Mouse (Mus musculus) G1E (cell line): ENCODE measurements around the gene Qrfp. TPM values are rescaled to one million over a fixed set of nuclear protein-coding genes. Genes with fewer than 3 reads are reported as not detected.

Source experiments
- ATAC-seq: 2 replicates; pipeline ENCODE4 v1.8.0; 2016; ENCODE audit warnings: mild to moderate bottlenecking; ENCODE audit not compliant: insufficient number of reproducible peaks, poor library complexity, low FRiP score, severe bottlenecking; ENCODE audit errors: extremely low read depth
- DNase-seq: peaks from one replicate; pipeline ENCODE4 v3.0.0; 2012; ENCODE audit warnings: low spot score
- H3K27me3 ChIP-seq: 2 replicates; pipeline ENCODE4 v1.6.1; 2012; ENCODE audit warnings: mild to moderate bottlenecking, low read length, inconsistent platforms; ENCODE audit not compliant: insufficient read depth
- H3K36me3 ChIP-seq: replicated peaks from 2 replicates; pipeline ENCODE3; 2012; ENCODE audit warnings: mild to moderate bottlenecking, inconsistent platforms
- H3K4me1 ChIP-seq: 2 replicates; pipeline ENCODE4 v1.6.1; 2012; ENCODE audit warnings: low read depth, low read length, inconsistent platforms, mixed read lengths; ENCODE audit not compliant: insufficient read depth
- H3K4me3 ChIP-seq: 2 replicates; pipeline ENCODE4 v1.5.1; 2012; ENCODE audit warnings: low read depth, mild to moderate bottlenecking, inconsistent platforms, low read length, moderate library complexity, mixed read lengths
- H3K9me3 ChIP-seq: replicated peaks from 2 replicates; pipeline ENCODE4 v1.6.1; 2012; ENCODE audit warnings: inconsistent platforms
- CTCF ChIP-seq: IDR thresholded peaks from 2 replicates; pipeline ENCODE4 v1.5.1; 2012; ENCODE audit warnings: low read depth, low read length, inconsistent platforms, mixed read lengths
- GATA1 ChIP-seq: IDR thresholded peaks from 2 replicates; pipeline ENCODE4 v1.6.1; 2012; ENCODE audit warnings: borderline replicate concordance, low read length, inconsistent platforms, mixed read lengths
- GATA2 ChIP-seq: IDR thresholded peaks from 2 replicates; pipeline ENCODE4 v1.6.1; 2012; ENCODE audit warnings: low read depth, low read length, inconsistent platforms, borderline replicate concordance
- POLR2AphosphoS5 ChIP-seq: IDR thresholded peaks from 2 replicates; pipeline ENCODE4 v1.6.1; 2012; ENCODE audit warnings: low read depth, low read length, inconsistent platforms; ENCODE audit not compliant: insufficient replicate concordance
- TAL1 ChIP-seq: conservative IDR thresholded peaks from 2 replicates; pipeline ENCODE4 v1.6.1; 2012; ENCODE audit warnings: low read depth, low read length, inconsistent platforms, mixed read lengths
- polyA plus RNA-seq: library from polyadenylated mRNA; stranded (reverse); fragments of >175 nt; gene quantifications from 2 replicates; pipeline ENCODE4 v1.2.3, GENCODE M21; 2012
- total RNA-seq, 2 experiments: library from RNA; stranded (forward) in 1 of 2; stranded (reverse) in 1 of 2; fragments of 200-1000 nt in 1 of 2; fragments of >200 nt in 1 of 2; fragmentation: Nextera tagmentation in 1 of 2; gene quantifications; 2 replicates each; pipeline ENCODE4 v1.2.3; 2014 to 2017

Gene Qrfp
- total and polyA plus RNA-seq, 3 experiments: 0.11 TPM; not detected in 2

DNA sequence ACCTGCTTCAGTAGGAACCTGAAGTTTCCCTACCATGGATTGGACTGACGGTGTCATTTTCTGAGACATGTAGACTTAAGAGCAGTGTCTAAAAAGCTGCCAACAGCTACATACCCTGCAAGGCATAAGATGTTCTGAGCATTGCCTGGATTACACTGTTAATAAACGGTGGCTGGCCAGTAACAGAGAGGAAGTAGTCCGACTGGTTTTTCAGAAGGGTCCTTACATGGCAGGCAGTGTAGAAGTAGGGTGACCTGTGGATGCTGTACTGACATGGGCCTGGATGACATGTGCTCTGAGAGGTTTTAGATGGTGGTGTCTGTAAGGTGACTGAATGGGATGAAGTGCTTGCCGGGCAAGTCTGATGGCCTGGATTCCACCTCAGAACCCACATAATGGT, 42.6 kb downstream of the Qrfp start:
- H3K36me3 ChIP-seq: peaks cover 44% of the 10 kb centered on the region
- TF ChIP-seq GATA1: no peak
- TF ChIP-seq POLR2AphosphoS5: no peak
- no peak for TF ChIP-seq TAL1
- no peak for TF ChIP-seq GATA2
- no peak for TF ChIP-seq CTCF
- ATAC-seq (no peak), DNase-seq (no peak)
- no peaks in the 10 kb centered on the region for H3K9me3 ChIP-seq
- H3K27me3 ChIP-seq: no peaks in the 10 kb centered on the region
- peaks cover 37% of the 10 kb centered on the region for H3K4me1 ChIP-seq
- H3K4me3 ChIP-seq: no peak overlapping the region

DNA sequence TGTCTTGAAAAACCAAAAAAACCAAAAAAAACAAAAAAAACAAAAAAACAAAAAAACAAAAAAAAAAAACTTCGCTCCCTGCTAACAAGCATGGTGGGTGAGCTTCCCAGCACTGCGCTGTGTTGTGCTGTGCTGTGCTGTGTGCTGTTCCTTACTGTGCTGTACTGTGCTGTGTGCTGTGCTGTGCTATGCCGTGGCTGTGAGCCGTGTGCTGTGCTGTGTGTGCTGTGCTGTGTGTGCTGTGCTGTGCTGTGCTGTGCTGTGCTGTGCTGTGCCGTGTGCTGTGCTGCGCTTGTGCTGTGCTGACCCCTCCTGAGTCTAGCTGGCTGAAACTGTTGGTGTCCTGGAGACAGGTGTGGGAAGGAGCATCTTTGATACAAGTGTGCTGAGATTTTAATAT, 43.3 kb downstream of the Qrfp start:
- no peaks in the 10 kb centered on the region for H3K9me3 ChIP-seq
- H3K27me3 ChIP-seq: no peaks in the 10 kb centered on the region
- no peak for ATAC-seq
- no peak for DNase-seq
- H3K4me3 ChIP-seq: peak overlapping the region; percentile 32; the same call in 1 of the 2 replicates
- H3K36me3 ChIP-seq: peaks cover 45% of the 10 kb centered on the region
- peaks cover 42% of the 10 kb centered on the region for H3K4me1 ChIP-seq
- TF ChIP-seq TAL1 (no peak), CTCF (no peak), GATA1 (no peak), GATA2 (no peak)

DNA sequence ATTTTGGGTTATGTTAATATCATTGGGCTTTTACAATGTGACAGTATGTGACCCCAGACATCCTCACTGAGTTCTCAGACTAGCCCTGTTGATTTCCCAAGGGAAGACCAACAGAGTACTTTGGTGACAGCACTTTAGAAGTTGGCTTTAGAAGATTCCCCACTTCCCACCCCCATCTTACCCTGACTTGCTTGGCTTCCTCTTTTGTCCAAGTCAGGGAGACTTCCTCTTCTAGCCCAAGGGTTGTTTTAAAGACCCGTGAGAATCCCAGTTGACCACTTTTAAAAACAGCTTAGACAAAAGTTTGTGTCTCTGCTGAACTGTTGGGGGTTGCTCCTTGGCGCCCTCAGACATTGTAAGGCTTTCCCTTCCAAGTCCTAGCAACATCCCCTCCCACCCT, 47.1 kb downstream of the Qrfp start:
- ATAC-seq (no peak), DNase-seq (peak; percentile 45)
- Histone ChIP-seq H3K27me3 (no peaks in the 10 kb centered on the region), H3K36me3 (peaks cover 26% of the 10 kb centered on the region), H3K4me3 (no peak overlapping the region), H3K9me3 (no peaks in the 10 kb centered on the region), H3K4me1 (peaks cover 55% of the 10 kb centered on the region)
- TF ChIP-seq TAL1: no peak

DNA sequence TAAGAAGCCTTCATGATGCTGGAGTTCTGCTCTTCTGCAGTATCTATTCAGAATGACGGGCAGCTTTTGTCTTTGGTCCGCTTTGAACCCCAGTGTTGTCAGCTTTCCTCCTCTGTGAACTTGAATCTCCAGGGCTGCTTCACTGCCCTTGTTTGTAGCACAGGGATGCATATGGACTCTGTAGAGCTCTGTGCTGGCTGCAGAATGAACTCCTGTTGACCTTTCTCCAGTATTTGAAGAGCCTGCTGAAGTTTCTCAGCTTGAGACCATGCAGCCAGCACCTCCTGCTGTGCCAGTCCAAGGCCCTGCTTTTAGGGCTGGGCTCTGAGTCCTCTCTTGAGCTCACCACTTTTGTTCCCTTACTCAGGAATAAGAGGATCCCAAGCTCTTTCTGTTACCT, 47.5 kb downstream of the Qrfp start:
- H3K4me1 ChIP-seq: peaks cover 55% of the 10 kb centered on the region
- no peaks in the 10 kb centered on the region for H3K9me3 ChIP-seq
- TF ChIP-seq GATA2: no peak
- TF ChIP-seq CTCF: no peak
- no peak for TF ChIP-seq GATA1
- TF ChIP-seq TAL1: no peak
- no peak for TF ChIP-seq POLR2AphosphoS5
- H3K36me3 ChIP-seq: peaks cover 24% of the 10 kb centered on the region
- DNase-seq (no peak), ATAC-seq (no peak)
- H3K4me3 ChIP-seq: no peak overlapping the region
- no peaks in the 10 kb centered on the region for H3K27me3 ChIP-seq

DNA sequence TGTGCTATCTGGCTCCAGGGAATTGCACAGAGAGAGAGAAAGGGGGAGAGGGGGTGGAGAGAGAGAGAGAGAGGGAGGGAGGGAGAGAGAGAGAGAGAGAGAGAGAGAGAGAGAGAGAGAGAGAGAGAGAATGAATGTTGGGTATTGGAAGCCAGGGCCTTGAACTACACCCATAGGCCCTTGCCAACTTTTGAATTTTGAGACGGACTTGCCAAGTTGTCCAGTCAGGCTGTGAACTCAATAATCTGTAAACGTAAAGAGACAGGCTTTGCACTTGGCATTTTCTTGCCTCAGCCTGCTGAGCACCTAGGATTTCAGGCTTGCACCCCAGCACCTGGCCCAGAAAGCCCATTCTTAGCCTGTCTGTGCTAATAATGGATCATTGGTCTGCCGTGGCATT, 48.2 kb downstream of the Qrfp start:
- no peak for DNase-seq
- H3K36me3 ChIP-seq: peaks cover 17% of the 10 kb centered on the region
- peaks cover 52% of the 10 kb centered on the region for H3K4me1 ChIP-seq
- no peak for TF ChIP-seq POLR2AphosphoS5
- no peak for TF ChIP-seq CTCF
- no peak for TF ChIP-seq GATA2
- no peak for TF ChIP-seq TAL1
- no peak for TF ChIP-seq GATA1
- no peaks in the 10 kb centered on the region for H3K27me3 ChIP-seq
- ATAC-seq: no peak
- no peaks in the 10 kb centered on the region for H3K9me3 ChIP-seq
- H3K4me3 ChIP-seq: no peak overlapping the region

DNA sequence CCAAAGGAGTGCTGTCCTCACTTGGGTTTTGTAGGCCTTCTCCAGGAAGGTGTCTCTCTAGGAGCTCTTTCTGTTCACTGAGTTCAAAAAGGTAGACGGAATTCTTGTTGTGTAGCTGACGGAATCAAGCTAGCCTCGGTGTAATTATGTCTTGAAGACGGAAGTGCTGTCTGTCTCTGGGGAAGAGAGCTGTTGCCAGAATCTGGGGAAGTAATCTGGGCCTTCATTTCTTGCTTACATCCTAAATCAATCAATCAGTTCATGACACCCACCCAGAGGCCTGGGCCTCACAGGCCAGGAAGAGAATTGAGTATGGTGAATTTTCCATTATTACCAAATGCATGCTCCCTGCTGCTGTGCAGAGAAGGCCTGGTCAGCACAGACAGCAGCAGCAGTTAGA, 48.8 kb downstream of the Qrfp start:
- no peak for TF ChIP-seq GATA2
- no peak for TF ChIP-seq TAL1
- TF ChIP-seq GATA1: no peak
- no peak for TF ChIP-seq CTCF
- TF ChIP-seq POLR2AphosphoS5: no peak
- H3K9me3 ChIP-seq: no peaks in the 10 kb centered on the region
- no peak for ATAC-seq
- peaks cover 52% of the 10 kb centered on the region for H3K4me1 ChIP-seq
- no peak for DNase-seq
- H3K4me3 ChIP-seq: no peak overlapping the region
- H3K27me3 ChIP-seq: no peaks in the 10 kb centered on the region
- peaks cover 13% of the 10 kb centered on the region for H3K36me3 ChIP-seq

DNA sequence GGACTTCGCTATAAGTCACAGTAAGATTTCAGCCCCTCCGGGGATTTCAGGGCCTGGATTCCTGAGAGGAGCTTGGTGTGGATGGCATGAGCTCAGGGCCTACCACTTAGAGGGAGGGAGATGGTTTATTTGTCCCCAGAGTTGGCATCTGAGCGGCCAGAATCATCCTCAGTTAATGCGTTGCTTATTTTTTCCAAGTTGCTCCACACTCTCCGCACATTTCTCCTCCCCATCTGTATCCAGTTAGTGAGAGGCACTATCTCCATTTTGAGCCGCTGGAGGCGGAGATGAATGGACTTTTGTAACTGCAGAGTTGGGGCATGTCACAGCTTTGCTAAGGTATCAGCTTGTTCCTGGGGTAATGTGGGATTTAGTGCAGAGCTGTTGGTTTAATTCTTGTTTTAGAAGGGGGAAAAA, 49.3 kb downstream of the Qrfp start:
- ATAC-seq (no peak), DNase-seq (no peak)
- no peaks in the 10 kb centered on the region for H3K27me3 ChIP-seq
- H3K4me1 ChIP-seq: peaks cover 52% of the 10 kb centered on the region
- H3K9me3 ChIP-seq: no peaks in the 10 kb centered on the region
- no peak for TF ChIP-seq TAL1
- TF ChIP-seq CTCF: no peak
- TF ChIP-seq GATA1: no peak
- no peak for TF ChIP-seq POLR2AphosphoS5
- no peak for TF ChIP-seq GATA2
- H3K36me3 ChIP-seq: peaks cover 15% of the 10 kb centered on the region
- H3K4me3 ChIP-seq: peak overlapping the region; percentile 15; the same call in 1 of the 2 replicates
